Mouse (Mus musculus) embryonic facial prominence, embryonic 10.5 days (tissue): ENCODE results near the gene P2rx3. TPM values are rescaled to one million over a fixed set of nuclear protein-coding genes. Genes with fewer than 3 reads are reported as not detected.
A peak's percentile ranks its signal among the peaks of the same experiment; 100 is the strongest.

ENCODE experiments used
- DNase-seq: peaks from one replicate; pipeline ENCODE4 v3.0.0-alpha.2; 2017; ENCODE audit warnings: low spot score
- H3K27ac ChIP-seq: fragments of 300-500 bp; sonication (generic); replicated peaks from 2 replicates; pipeline ENCODE4 v1.5.1; 2016; ENCODE audit warnings: mild to moderate bottlenecking
- H3K27me3 ChIP-seq: fragments of 300-500 bp; sonication (generic); replicated peaks from 2 replicates; pipeline ENCODE4 v1.6.1; 2016; ENCODE audit warnings: low read depth, mild to moderate bottlenecking; ENCODE audit not compliant: poor library complexity, severe bottlenecking
- H3K36me3 ChIP-seq: fragments of 300-500 bp; sonication (generic); replicated peaks from 2 replicates; pipeline ENCODE4 v1.6.1; 2016; ENCODE audit warnings: mild to moderate bottlenecking, moderate library complexity
- H3K4me1 ChIP-seq: fragments of 300-500 bp; sonication (generic); 2 replicates; pipeline ENCODE4 v1.6.1; 2016
- H3K4me3 ChIP-seq: fragments of 300-500 bp; sonication (generic); 2 replicates; pipeline ENCODE4 v1.5.1; 2016; ENCODE audit warnings: mild to moderate bottlenecking, moderate library complexity
- H3K9me3 ChIP-seq: fragments of 300-500 bp; sonication (generic); 2 replicates; pipeline ENCODE4 v1.6.1; 2016; ENCODE audit warnings: mild to moderate bottlenecking
- WGBS: fragments of 180-500 bp; shearing (Covaris S2); methylation state at CpG from one replicate; pipeline ENCODE4 v1.1.7; 2016; 5-methylcytosine and 5-hydroxymethylcytosine counted together
- polyA plus RNA-seq: library from polyadenylated mRNA; unstranded; fragments of >200 nt; fragmentation: Nextera tagmentation; extraction: Ambion mirVana; gene quantifications from 2 replicates; pipeline ENCODE4 v1.2.1, GENCODE M21; 2016

The P2rx3 gene
- 10.0 and 11.5 TPM in 2 replicates for polyA plus RNA-seq

DNA sequence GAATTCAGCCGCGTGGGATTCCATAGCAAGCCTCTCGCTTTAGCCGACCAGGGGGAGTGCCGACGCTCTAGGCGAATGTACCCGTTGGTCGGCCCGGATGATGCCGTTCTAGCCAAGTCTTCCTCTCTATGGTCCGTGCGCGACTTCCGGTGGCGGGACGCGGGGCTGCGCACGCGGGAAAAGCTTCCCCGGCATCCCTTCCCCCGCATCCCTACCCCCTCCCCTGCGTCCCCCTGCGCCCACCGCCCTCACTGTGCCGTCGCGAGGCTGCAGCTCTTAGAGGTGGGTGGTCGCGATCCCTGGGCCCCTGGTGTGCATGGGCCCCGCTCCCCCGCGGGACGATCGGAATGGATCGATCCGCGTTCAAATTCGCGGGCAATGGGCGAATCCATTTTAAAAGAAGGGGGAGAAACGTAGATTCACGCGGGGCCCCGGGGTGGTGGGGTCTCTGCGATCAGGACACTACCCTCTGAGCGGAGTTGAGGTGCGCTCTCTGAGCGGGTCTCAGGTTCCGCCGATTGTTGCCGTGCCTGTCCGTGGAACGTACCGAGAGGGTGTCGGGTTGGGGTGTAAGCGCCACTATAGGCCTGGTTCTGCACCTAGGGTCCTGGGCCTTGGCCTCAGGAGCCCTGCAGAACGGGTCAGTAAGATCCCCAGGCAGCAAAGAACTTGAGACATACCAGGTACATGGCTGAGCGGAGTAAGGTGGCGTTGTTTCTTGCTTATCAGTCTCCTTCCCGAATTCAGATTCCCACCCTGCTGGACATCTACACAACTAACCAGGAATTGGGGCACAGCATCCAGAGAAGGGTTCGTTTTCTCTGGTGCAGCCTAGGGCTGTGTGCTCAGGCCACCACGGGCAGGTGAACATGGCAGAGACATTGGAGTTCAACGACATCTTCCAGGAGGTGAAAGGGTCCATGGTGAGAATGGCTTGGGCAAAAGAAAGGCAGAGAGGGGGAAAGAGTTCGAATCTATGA, at the start of gene P2rx3, which contains the start of gene Ssrp1:
TSS of gene P2rx3 (minus strand) at position 416 of the 980 bp plus-strand sequence.
TSS of gene Ssrp1 (plus strand) at position 188 of the 980 bp plus-strand sequence.
- Histone ChIP-seq H3K27ac (peak within 1 kb of the TSS; percentile 99), H3K4me3 (peak within 1 kb of the TSS; percentile 91), H3K4me1 (peaks cover 25% of the 10 kb centered on the region), H3K27me3 (no peaks in the 10 kb centered on the region), H3K36me3 (peaks cover 37% of the 10 kb centered on the region), H3K9me3 (no peaks in the 10 kb centered on the region)
- WGBS: 1% methylated on average over 66 of the region's 66 CpGs
- DNase-seq: peak; percentile 95

DNA sequence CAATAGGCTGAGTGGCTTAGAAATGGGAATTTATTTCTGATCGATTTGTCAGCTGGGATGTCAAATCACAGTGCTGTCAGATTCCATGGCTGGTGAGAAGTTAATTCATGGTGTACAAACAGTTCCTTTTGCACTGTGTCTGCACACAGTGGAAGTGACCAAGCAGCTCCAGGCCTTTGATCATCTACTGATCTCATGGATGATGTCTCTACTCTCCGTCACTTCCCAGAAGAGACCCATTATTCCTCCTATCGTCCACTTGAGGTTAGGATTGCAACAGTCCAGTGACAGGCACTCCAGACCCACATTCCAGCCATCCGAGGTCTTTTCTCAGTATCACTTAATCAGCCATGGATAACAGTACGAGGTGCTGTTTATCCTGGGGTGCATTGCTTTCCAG, 36.5 kb upstream of the P2rx3 start:
- no peak for DNase-seq
- WGBS: 86% methylated on average over 5 of the region's 5 CpGs
- no peaks in the 10 kb centered on the region for H3K4me1 ChIP-seq
- no peaks in the 10 kb centered on the region for H3K27me3 ChIP-seq
- no peak overlapping the region for H3K27ac ChIP-seq
- no peak overlapping the region for H3K4me3 ChIP-seq
- H3K9me3 ChIP-seq: no peaks in the 10 kb centered on the region
- H3K36me3 ChIP-seq: peaks cover 54% of the 10 kb centered on the region

DNA sequence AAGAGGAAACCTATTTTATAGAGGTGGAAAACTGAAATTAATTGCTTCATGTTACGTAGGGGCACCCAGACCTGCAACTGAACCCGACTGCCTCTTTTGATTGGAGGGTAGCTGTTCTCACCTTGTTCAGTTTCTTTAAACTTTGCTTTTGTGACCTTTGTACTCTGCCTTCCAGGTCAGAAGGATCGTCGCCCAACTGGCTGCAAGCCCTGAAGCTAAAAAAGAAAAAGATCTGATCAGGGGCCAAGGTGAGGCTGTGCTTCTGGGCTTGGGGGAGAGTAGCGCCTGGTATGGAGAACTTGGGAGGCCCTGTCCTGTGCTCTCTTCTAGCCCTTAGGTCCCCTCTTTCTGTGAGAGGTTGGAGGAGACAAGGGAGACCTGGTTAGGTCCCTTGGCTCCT, 34.7 kb upstream of the P2rx3 start:
- H3K4me3 ChIP-seq: no peak overlapping the region
- H3K4me1 ChIP-seq: no peaks in the 10 kb centered on the region
- peaks cover 58% of the 10 kb centered on the region for H3K36me3 ChIP-seq
- H3K27me3 ChIP-seq: no peaks in the 10 kb centered on the region
- 80% methylated on average over 5 of the region's 5 CpGs for WGBS
- no peak for DNase-seq
- no peaks in the 10 kb centered on the region for H3K9me3 ChIP-seq
- H3K27ac ChIP-seq: no peak overlapping the region

DNA sequence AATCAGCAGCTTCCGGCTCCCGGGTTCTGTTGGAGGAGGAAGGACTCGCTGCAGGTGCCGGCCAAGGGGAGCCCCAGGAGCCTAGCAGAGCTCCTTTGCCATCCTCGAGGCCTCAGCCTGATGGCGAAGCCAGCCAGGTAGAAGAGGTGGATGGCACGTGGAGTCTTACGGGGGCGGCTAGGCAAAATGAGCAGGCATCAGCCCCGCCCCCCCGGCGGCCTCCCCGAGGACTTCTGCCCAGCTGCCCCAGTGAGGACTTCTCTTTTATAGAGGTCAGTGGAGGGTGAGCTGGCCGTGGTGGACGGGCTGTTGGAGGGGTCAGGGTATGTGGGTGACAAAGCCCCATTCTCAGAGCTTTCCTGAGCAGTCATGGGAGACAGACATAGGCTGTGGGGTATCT, 32.8 kb upstream of the P2rx3 start:
- no peaks in the 10 kb centered on the region for H3K4me1 ChIP-seq
- no peak overlapping the region for H3K4me3 ChIP-seq
- H3K27ac ChIP-seq: no peak overlapping the region
- 77% methylated on average over 15 of the region's 15 CpGs for WGBS
- H3K27me3 ChIP-seq: no peaks in the 10 kb centered on the region
- DNase-seq: no peak
- peaks cover 70% of the 10 kb centered on the region for H3K36me3 ChIP-seq
- H3K9me3 ChIP-seq: no peaks in the 10 kb centered on the region

DNA sequence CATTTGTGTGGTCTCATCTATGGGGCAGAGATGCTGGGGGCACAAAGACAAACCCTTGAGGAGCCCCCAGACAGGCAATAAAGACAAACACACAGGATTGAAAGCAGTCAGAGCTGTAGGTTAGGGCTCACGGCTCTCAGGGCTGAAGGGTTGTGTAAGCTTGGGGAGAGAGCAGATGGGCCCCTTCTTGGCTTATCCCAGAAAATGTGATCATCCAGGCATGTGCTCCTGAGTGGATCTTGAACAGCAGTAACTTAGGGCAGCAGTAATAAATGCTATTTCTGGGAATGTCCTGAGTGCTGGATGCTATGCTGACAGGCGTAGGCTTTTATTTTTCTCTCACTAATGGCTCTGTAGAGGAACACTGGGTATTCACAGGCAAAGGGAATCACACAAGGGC, 31.4 kb upstream of the P2rx3 start:
- no peak for DNase-seq
- H3K36me3 ChIP-seq: peaks cover 70% of the 10 kb centered on the region
- no peak overlapping the region for H3K4me3 ChIP-seq
- no peaks in the 10 kb centered on the region for H3K27me3 ChIP-seq
- H3K4me1 ChIP-seq: no peaks in the 10 kb centered on the region
- 87% methylated on average over 2 of the region's 2 CpGs for WGBS
- no peak overlapping the region for H3K27ac ChIP-seq
- no peaks in the 10 kb centered on the region for H3K9me3 ChIP-seq

DNA sequence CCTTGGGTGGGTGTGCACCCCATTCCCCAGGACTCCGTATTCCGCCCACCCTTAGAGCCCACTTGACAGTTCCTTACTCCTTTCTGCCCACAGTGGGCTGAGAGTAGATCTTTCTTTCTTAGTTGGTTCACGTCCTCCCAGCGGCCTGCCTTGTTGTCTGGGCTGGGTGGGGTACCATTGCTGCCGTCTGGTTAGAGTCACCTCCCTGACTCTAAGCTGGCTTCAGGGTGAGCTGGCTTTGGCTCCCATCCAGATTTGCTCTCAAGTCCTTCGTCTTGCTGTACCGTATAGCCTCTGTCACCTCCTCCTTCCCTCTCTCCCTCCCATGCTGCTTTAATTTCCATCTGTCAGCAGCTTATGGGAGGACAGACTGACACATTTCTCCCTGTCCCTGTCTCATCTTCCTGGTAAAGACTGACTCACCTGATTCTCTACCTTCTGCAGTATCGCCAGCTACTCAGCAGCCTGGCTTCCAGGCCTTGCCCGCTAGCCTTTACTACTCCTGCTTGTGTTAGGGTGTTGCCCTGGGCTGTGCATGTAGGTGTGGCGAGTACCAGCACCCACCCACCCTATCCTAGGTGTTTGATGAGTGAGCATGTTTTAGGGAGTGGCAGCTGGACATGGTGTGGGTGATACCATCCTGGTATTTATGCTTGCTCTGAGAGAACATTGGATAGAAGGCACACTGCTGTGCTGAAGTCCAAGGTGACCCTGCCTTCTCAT, 30.8 kb upstream of the P2rx3 start:
- 89% methylated on average over 10 of the region's 10 CpGs for WGBS
- Histone ChIP-seq H3K9me3 (no peaks in the 10 kb centered on the region), H3K27me3 (no peaks in the 10 kb centered on the region), H3K4me3 (no peak overlapping the region), H3K36me3 (peaks cover 70% of the 10 kb centered on the region), H3K27ac (no peak overlapping the region), H3K4me1 (no peaks in the 10 kb centered on the region)
- no peak for DNase-seq

DNA sequence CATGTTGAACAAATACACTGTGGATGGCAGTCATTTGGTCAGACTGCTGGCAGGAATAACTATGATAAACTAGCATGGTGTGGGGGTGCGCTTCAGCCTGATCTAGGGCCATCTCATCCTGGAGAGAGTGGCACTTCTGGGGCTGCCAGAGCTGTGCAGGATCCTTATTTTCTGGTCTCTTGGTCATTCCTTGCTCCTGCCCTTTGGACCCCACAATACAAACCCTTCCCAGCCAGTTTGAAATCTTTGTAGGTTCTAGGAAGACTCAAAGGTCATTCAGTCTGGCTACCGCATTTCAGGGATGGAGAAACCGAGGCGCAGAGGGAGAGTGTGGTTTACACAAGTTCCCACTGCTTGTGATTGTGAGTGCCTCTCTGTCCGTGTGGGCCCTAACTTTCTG, 29.7 kb upstream of the P2rx3 start:
- Histone ChIP-seq H3K9me3 (no peaks in the 10 kb centered on the region), H3K27ac (no peak overlapping the region), H3K4me3 (no peak overlapping the region), H3K27me3 (no peaks in the 10 kb centered on the region), H3K4me1 (no peaks in the 10 kb centered on the region), H3K36me3 (peaks cover 71% of the 10 kb centered on the region)
- 96% methylated on average over 5 of the region's 5 CpGs for WGBS
- no peak for DNase-seq

DNA sequence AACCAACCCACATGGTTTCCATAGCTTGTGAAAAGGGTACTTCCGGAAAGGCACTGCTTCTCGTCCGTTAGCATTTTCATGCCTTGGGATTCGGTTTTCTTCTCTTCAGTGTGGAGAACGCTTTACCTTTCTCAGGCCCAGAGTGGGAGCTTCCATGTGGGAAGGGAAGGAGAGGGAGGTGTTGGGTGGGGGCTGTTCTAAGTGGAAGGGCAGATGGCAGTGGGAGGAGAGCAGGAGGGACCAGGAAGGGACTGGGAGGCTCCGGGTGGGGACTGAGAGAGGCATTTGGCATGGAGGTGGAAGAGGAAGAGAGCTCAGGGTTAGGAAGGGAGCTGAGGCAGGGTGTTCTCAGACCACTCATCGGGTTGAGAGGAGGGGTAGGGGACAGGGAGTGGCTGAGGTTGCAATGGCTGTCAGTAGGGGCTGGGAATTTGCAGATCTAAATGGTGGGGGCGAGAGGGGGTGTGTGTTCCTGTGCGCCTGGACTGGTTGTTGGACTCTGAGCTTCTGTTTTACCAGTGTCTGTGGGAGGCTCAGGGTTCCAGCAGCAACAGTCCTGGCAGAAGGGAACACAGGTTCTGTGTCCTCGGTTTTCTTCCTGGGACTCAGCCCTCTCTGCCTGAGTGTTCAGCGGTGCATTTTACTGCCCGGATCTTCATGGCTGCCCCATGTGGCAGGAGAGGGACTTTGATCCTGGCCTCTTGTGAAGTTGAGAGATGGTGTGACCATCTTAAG, 28.0 kb upstream of the P2rx3 start:
- H3K36me3 ChIP-seq: peaks cover 67% of the 10 kb centered on the region
- no peaks in the 10 kb centered on the region for H3K27me3 ChIP-seq
- no peak overlapping the region for H3K4me3 ChIP-seq
- DNase-seq: no peak
- H3K9me3 ChIP-seq: no peaks in the 10 kb centered on the region
- 87% methylated on average over 12 of the region's 12 CpGs for WGBS
- peaks cover 11% of the 10 kb centered on the region for H3K4me1 ChIP-seq
- H3K27ac ChIP-seq: no peak overlapping the region

DNA sequence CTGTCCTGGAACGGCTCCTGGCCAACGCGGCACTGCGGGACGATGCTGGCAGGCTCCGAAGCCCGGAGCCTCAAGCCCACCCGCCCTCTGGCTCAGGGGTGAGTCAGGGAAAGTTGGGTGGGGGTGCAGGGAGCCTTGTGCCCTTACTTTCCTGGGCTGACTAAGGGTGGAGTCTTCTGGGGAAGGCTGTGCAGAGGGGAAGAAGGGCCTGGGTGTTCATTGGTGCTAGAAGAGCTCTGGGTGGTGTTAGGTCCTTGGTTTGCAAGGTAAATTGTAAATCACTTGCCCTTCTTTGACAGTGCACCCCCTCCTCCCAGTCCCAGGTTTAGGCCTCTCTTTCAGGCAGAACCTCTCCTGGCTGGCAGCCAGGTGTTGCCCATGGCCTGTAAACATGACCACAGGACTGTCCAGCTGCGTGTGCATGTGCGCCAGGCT, 23.9 kb upstream of the P2rx3 start:
- H3K4me3 ChIP-seq: peak overlapping the region; percentile 49
- no peak for DNase-seq
- peaks cover 96% of the 10 kb centered on the region for H3K36me3 ChIP-seq
- peak overlapping the region; percentile 72 for H3K27ac ChIP-seq
- no peaks in the 10 kb centered on the region for H3K27me3 ChIP-seq
- peaks cover 24% of the 10 kb centered on the region for H3K4me1 ChIP-seq
- WGBS: 38% methylated on average over 10 of the region's 10 CpGs
- H3K9me3 ChIP-seq: no peaks in the 10 kb centered on the region

DNA sequence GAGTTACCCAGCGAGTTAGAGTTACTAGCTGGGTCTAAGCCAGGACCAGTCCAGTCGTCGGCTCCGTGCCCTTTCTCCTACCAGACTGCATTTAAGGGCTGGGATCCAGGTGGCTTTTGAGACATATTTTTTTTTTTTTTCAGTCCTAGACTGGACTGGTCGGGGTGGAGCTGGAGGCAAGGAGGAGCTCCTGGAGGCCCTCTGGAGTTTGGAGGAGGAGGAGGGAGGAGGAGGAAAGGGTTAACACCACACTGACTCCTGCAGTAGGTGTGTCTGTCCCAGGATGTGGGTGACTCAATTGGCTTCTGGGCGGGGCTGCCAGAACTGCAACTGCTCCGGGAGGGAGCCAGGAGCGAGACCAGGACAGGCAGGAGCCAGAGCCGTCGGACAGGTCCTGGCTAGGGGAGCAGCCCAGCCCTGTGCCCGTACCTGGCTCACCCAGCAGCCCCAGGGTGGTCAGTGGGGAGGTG, 23.4 kb upstream of the P2rx3 start:
- Histone ChIP-seq H3K27ac (peak overlapping the region; percentile 72), H3K9me3 (no peaks in the 10 kb centered on the region), H3K27me3 (no peaks in the 10 kb centered on the region), H3K4me1 (peaks cover 28% of the 10 kb centered on the region), H3K4me3 (peak overlapping the region; percentile 49), H3K36me3 (peaks cover 96% of the 10 kb centered on the region)
- WGBS: 13% methylated on average over 11 of the region's 11 CpGs
- peak; percentile 58 for DNase-seq

DNA sequence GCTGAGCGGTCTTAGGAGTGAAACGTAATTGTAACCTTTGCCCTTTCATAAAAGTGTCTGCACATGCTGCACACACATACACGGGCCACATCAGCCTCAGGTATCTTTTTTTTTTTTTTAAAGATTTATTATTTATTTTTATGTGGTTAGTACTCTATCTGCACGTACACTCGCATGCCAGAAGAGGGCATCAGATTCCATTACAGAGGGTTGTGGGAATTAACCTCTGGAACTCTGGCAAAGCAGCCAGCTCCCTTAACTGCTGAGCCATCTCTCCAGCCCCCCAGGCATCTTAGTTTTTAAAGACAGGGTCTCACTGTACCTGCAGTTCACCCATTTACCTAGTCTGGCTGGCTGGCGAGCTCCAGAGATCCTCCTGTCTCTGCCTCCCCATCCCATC, 22.4 kb upstream of the P2rx3 start:
- DNase-seq: no peak
- 91% methylated on average over 6 of the region's 6 CpGs for WGBS
- Histone ChIP-seq H3K9me3 (no peaks in the 10 kb centered on the region), H3K27ac (no peak overlapping the region), H3K4me3 (no peak overlapping the region), H3K27me3 (no peaks in the 10 kb centered on the region), H3K4me1 (peaks cover 28% of the 10 kb centered on the region), H3K36me3 (peaks cover 96% of the 10 kb centered on the region)

DNA sequence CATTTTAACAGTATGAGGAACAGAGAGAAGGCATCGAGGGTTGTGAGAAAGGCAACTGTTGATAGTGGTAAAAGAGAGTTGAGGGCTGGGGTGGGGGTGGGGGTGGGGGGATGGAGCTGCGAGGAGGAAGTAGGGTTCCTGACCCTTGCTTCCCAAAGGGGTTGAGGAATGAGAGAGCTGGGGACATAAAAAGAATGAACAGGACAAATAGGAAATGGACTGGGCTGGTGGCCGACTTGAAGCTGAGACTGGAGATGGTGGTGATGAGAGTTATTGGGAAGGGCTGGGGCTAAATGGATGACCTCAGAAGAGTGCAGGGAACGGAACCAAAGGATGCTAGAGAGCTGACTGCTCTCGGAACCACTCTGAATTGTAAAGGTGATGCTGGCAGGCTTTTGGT, 19.4 kb upstream of the P2rx3 start:
- peaks cover 96% of the 10 kb centered on the region for H3K36me3 ChIP-seq
- no peak for DNase-seq
- peaks cover 38% of the 10 kb centered on the region for H3K4me1 ChIP-seq
- no peaks in the 10 kb centered on the region for H3K9me3 ChIP-seq
- WGBS: 59% methylated on average over 5 of the region's 5 CpGs
- H3K27ac ChIP-seq: no peak overlapping the region
- no peak overlapping the region for H3K4me3 ChIP-seq
- no peaks in the 10 kb centered on the region for H3K27me3 ChIP-seq
